Mouse (Mus musculus): ENCODE data around the gene Sema5a. TPM values are rescaled to one million over a fixed set of nuclear protein-coding genes. Genes with fewer than 3 reads are reported as not detected.

The Sema5a gene
- total RNA-seq, 2 experiments from 2014 or later: 19.1 to 20.8 TPM

GRCm38 (mm10) chr15:32233451-32233850 lies 11.2 kb upstream of the Sema5a start:
- intact Hi-C loops (cut with DNase I): no loop called here
- no peak for TF ChIP-seq CTCF (IDR thresholded peaks at IDR 0.05)
- DNase-seq (ENCODE audit: extremely low spot score in 1 of 2, low spot score in 2 of 2): no peak
- no peak overlapping the region for H3K4me3 ChIP-seq
- H3K27ac ChIP-seq: no peak overlapping the region

GRCm38 (mm10) chr15:32239099-32239498 lies 5.5 kb upstream of the Sema5a start:
- intact Hi-C loops (cut with DNase I): no loop called here
- TF ChIP-seq CTCF (IDR thresholded peaks at IDR 0.05): no peak
- H3K27ac ChIP-seq: no peak overlapping the region
- H3K4me3 ChIP-seq: no peak overlapping the region
- no peak for DNase-seq (ENCODE audit: extremely low spot score in 1 of 2, low spot score in 2 of 2)

- no peak overlapping the region for H3K4me3 ChIP-seq
- intact Hi-C loops (cut with DNase I): loop anchor here (5.0 kb wide), 1 partner anchor 638 kb away; the partner anchor contains the start of genes Cct5 and Fam173b
- no peak for TF ChIP-seq CTCF (IDR thresholded peaks at IDR 0.05)
- H3K27ac ChIP-seq: no peak overlapping the region
- DNase-seq (ENCODE audit: extremely low spot score in 1 of 2, low spot score in 2 of 2): no peak
Observed at GRCm38 (mm10) chr15:32240159-32240558, 4.5 kb upstream of the Sema5a start.

- Histone ChIP-seq H3K4me3 (no peak overlapping the region), H3K27ac (no peak overlapping the region)
- DNase-seq (ENCODE audit: extremely low spot score in 1 of 2, low spot score in 2 of 2): no peak
- TF ChIP-seq CTCF (IDR thresholded peaks at IDR 0.05): no peak
- intact Hi-C loops (cut with DNase I): loop anchor here (2.0 to 5.0 kb wide), 2 partner anchors 229 to 639 kb away; partner anchors contain the start of genes Cct5 and Fam173b
Observed at GRCm38 (mm10) chr15:32241666-32242065, 2.9 kb upstream of the Sema5a start.

GRCm38 (mm10) chr15:32243096-32243785 lies 1.4 kb upstream of the Sema5a start:
- DNase-seq (ENCODE audit: extremely low spot score in 1 of 2, low spot score in 2 of 2): no peak
- no peak overlapping the region for H3K27ac ChIP-seq
- intact Hi-C loops (cut with DNase I): loop anchor here (2.0 to 5.0 kb wide), 2 partner anchors 230 to 641 kb away; partner anchors contain the start of genes Cct5 and Fam173b
- H3K4me3 ChIP-seq: no peak overlapping the region
- TF ChIP-seq CTCF (IDR thresholded peaks at IDR 0.05): no peak

- intact Hi-C loops (cut with DNase I): loop anchor here (2.0 to 5.0 kb wide), 3 partner anchors 231 to 642 kb away; partner anchors contain the start of genes Cct5 and Fam173b
- Histone ChIP-seq H3K4me3 (peak overlapping the region; percentile 67), H3K27ac (no peak overlapping the region)
- no peak for DNase-seq (ENCODE audit: extremely low spot score in 1 of 2, low spot score in 2 of 2)
- TF ChIP-seq CTCF (IDR thresholded peaks at IDR 0.05): no peak
Observed at GRCm38 (mm10) chr15:32243824-32244223, 786 bp upstream of the Sema5a start.

GRCm38 (mm10) chr15:32244956-32245836 lies 586 bp downstream of the Sema5a start:
- H3K4me3 ChIP-seq: peak overlapping the region; percentile 67
- no peak; the same call in 1 of the 2 replicates for TF ChIP-seq CTCF (IDR thresholded peaks at IDR 0.05)
- DNase-seq (ENCODE audit: extremely low spot score in 1 of 2, low spot score in 2 of 2): peak; percentile 40 to 50
- peak overlapping the region; percentile 10 for H3K27ac ChIP-seq
- intact Hi-C loops (cut with DNase I): loop anchor here (2.0 to 5.0 kb wide), 2 partner anchors 324 to 643 kb away; partner anchors contain the start of genes Cct5 and Fam173b

GRCm38 (mm10) chr15:32245837-32246670 lies 1.4 kb downstream of the Sema5a start:
- intact Hi-C loops (cut with DNase I): loop anchor here (2.0 kb wide), 4 partner anchors 193 to 573 kb away; no protein-coding TSS in a partner anchor
- H3K27ac ChIP-seq: peak overlapping the region; percentile 8; the same call in 1 of the 2 replicates
- peak; percentile 86 to 93 for DNase-seq (ENCODE audit: extremely low spot score in 1 of 2, low spot score in 2 of 2)
- TF ChIP-seq CTCF (IDR thresholded peaks at IDR 0.05): peak; percentile 82
- H3K4me3 ChIP-seq: peak overlapping the region; percentile 67

GRCm38 (mm10) chr15:32247281-32247680 lies 2.7 kb downstream of the Sema5a start:
- DNase-seq (ENCODE audit: extremely low spot score in 1 of 2, low spot score in 2 of 2): no peak
- no peak for TF ChIP-seq CTCF (IDR thresholded peaks at IDR 0.05)

GRCm38 (mm10) chr15:32254806-32255205 lies 10.2 kb downstream of the Sema5a start:
- H3K27ac ChIP-seq: no peak overlapping the region
- DNase-seq (ENCODE audit: extremely low spot score in 1 of 2, low spot score in 2 of 2): no peak
- no peak for TF ChIP-seq CTCF (IDR thresholded peaks at IDR 0.05)
- no peak overlapping the region for H3K4me3 ChIP-seq
- intact Hi-C loops (cut with DNase I): no loop called here

More at GRCm38 (mm10) chr15:32247281-32247680, 2.7 kb downstream of the Sema5a start:
- Histone ChIP-seq H3K27ac (no peak overlapping the region), H3K4me3 (peak overlapping the region; percentile 67; the same call in 1 of the 2 replicates)
- intact Hi-C loops (cut with DNase I): loop anchor here (2.0 kb wide), 3 partner anchors 192 to 574 kb away; no protein-coding TSS in a partner anchor

GRCm38 (mm10) chr15:32257340-32257739 lies 12.7 kb downstream of the Sema5a start:
- TF ChIP-seq CTCF (IDR thresholded peaks at IDR 0.05): no peak
- no peak overlapping the region for H3K27ac ChIP-seq
- intact Hi-C loops (cut with DNase I): no loop called here

More at GRCm38 (mm10) chr15:32257340-32257739, 12.7 kb downstream of the Sema5a start:
- no peak overlapping the region for H3K4me3 ChIP-seq
- no peak for DNase-seq (ENCODE audit: extremely low spot score in 1 of 2, low spot score in 2 of 2)
